Mouse (Mus musculus) embryonic fibroblast, embryonic 13.5 days (primary cell): Measurements from ENCODE around the gene Lin7b.

Source experiments
- CTCF ChIP-seq: IDR thresholded peaks from 2 replicates; pipeline ENCODE4 v1.5.1; 2011; ENCODE audit warnings: mild to moderate bottlenecking, control low read depth, low read length, moderate library complexity, borderline replicate concordance; ENCODE audit not compliant: insufficient read depth
- POLR2A ChIP-seq: IDR thresholded peaks from 2 replicates; pipeline ENCODE4 v1.6.1; 2011; ENCODE audit warnings: low read depth, mild to moderate bottlenecking, control low read depth, low read length, moderate library complexity

GRCm38 (mm10) chr7:45346905-45347304 is 23.5 kb downstream of the Lin7b start:
- TF ChIP-seq CTCF = no peak
- no peak for TF ChIP-seq POLR2A
